Mouse (Mus musculus): ENCODE measurements around the gene Ccsap. TPM values are rescaled to one million over a fixed set of nuclear protein-coding genes. Genes with fewer than 3 reads are reported as not detected.

Ccsap gene
- total RNA-seq, 4 experiments from 2014 or later = 2.2 to 3.3 (median 2.3) TPM

GRCm38 (mm10) chr8:123877865-123878264, 17.9 kb upstream of the Ccsap start:
- no peak for DNase-seq

GRCm38 (mm10) chr8:123874324-123874723, 14.3 kb upstream of the Ccsap start:
- no peak for DNase-seq

GRCm38 (mm10) chr8:123873364-123873763, 13.4 kb upstream of the Ccsap start:
- no peak for DNase-seq

- DNase-seq = no peak
Observed at GRCm38 (mm10) chr8:123872048-123872447, 12.0 kb upstream of the Ccsap start.

GRCm38 (mm10) chr8:123866971-123867370, 7.0 kb upstream of the Ccsap start:
- no peak for DNase-seq

GRCm38 (mm10) chr8:123865786-123866185, 5.8 kb upstream of the Ccsap start:
- peak; percentile 18 for DNase-seq

GRCm38 (mm10) chr8:123860386-123860785, 377 bp upstream of the Ccsap start:
- no peak for DNase-seq

GRCm38 (mm10) chr8:123858941-123859647, 915 bp downstream of the Ccsap start:
- peak; percentile 87 for DNase-seq

GRCm38 (mm10) chr8:123858574-123858940, 1.5 kb downstream of the Ccsap start:
- no peak for DNase-seq

GRCm38 (mm10) chr8:123857361-123857760, 2.6 kb downstream of the Ccsap start:
- DNase-seq = no peak

GRCm38 (mm10) chr8:123854733-123855475, 5.1 kb downstream of the Ccsap start:
- no peak for DNase-seq

- no peak for DNase-seq
Observed at GRCm38 (mm10) chr8:123854252-123854651, 5.8 kb downstream of the Ccsap start.

GRCm38 (mm10) chr8:123851590-123851989, 8.4 kb downstream of the Ccsap start:
- DNase-seq = no peak

- DNase-seq = no peak
Observed at GRCm38 (mm10) chr8:123849352-123849751, 10.7 kb downstream of the Ccsap start.

- DNase-seq = no peak
Observed at GRCm38 (mm10) chr8:123847546-123847945, 12.5 kb downstream of the Ccsap start.

- no peak for DNase-seq
Observed at GRCm38 (mm10) chr8:123846509-123846908, 13.5 kb downstream of the Ccsap start.

- DNase-seq = no peak
Observed at GRCm38 (mm10) chr8:123845991-123846390, 14.0 kb downstream of the Ccsap start.

- DNase-seq = no peak
Observed at GRCm38 (mm10) chr8:123845114-123845513, 14.9 kb downstream of the Ccsap start.

GRCm38 (mm10) chr8:123844341-123844740, 15.7 kb downstream of the Ccsap start:
- DNase-seq = no peak

GRCm38 (mm10) chr8:123842086-123842485, 17.9 kb downstream of the Ccsap start:
- DNase-seq = no peak

- DNase-seq = no peak
Observed at GRCm38 (mm10) chr8:123840578-123841345, 19.2 kb downstream of the Ccsap start.

- DNase-seq = no peak
Observed at GRCm38 (mm10) chr8:123838496-123838895, 21.5 kb downstream of the Ccsap start.

- no peak for DNase-seq
Observed at GRCm38 (mm10) chr8:123836354-123836753, 23.7 kb downstream of the Ccsap start.
